Mouse (Mus musculus): ENCODE results near the gene Banp. TPM values are rescaled to one million over a fixed set of nuclear protein-coding genes. Genes with fewer than 3 reads are reported as not detected.

Gene Banp
- total RNA-seq, 1 experiment, result 53.8 TPM

DNA sequence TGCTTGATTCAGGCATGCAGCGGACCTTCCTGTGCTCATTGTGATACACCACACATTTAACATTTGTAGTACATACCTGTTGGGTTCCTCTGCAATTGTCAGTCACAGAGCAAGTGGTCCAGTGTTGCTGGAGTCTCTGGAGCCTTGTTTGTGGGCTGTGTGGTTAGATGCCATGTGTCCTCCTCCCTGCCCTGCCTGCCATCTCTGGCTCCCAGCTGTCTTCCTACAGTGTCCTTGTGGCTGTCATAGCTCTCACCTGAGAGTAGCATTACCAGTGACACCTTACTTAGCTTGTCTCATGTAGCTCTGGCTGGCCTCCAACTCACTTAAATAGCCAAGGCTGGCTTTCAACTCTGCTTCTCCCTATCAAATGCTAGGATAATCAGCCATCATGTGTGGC lies 69.6 kb downstream of the Banp start:
- in situ Hi-C loops (cut with MboI; ENCODE audit: low sequenced_read_pairs in 2 of 2, unreplicated experiment in 2 of 2), result no loop called here
- TF ChIP-seq ZC3H11A (IDR thresholded peaks at IDR 0.05; ENCODE audit: borderline replicate concordance, low read depth, low read length), result no peak
- no peak for TF ChIP-seq HCFC1 (IDR thresholded peaks at IDR 0.05; ENCODE audit: borderline replicate concordance, insufficient read depth, low read length)
- TF ChIP-seq ZNF384 (IDR thresholded peaks at IDR 0.05; ENCODE audit: low read depth, low read length), result no peak
- no peak for TF ChIP-seq CHD2 (IDR thresholded peaks at IDR 0.05; ENCODE audit: low read depth, low read length)
- TF ChIP-seq MAFK (IDR thresholded peaks at IDR 0.05; ENCODE audit: insufficient read depth, low read depth, low read length), result no peak
- Histone ChIP-seq H3K27ac (ENCODE audit: insufficient read depth, low read depth, low read length, poor library complexity, severe bottlenecking) (no peak overlapping the region), H3K4me3 (ENCODE audit: insufficient read depth in 1 of 2, low read depth in 1 of 2, low read length in 2 of 2, poor library complexity in 1 of 2, severe bottlenecking in 1 of 2) (no peak overlapping the region), H3K36me3 (ENCODE audit: control insufficient read depth, insufficient read depth, low read length, poor library complexity, severe bottlenecking) (peaks cover 34% of the 10 kb centered on the region), H3K9me3 (ENCODE audit: control insufficient read depth, insufficient read depth, low read depth, low read length) (no peaks in the 10 kb centered on the region), H3K9ac (ENCODE audit: insufficient read depth, low read depth, low read length, poor library complexity, severe bottlenecking) (no peak overlapping the region), H3K4me1 (ENCODE audit: control insufficient read depth in 2 of 2, insufficient read depth in 2 of 2, low read length in 2 of 2, poor library complexity in 1 of 2) (no peaks in the 10 kb centered on the region)
- DNase-seq (ENCODE audit: low read depth, low spot score), result no peak

GRCm38 (mm10) chr8:122020050-122020771 lies 70.7 kb downstream of the Banp start:
- Histone ChIP-seq H3K4me3 (ENCODE audit: insufficient read depth in 1 of 2, low read depth in 1 of 2, low read length in 2 of 2, poor library complexity in 1 of 2, severe bottlenecking in 1 of 2) (no peak overlapping the region), H3K9ac (ENCODE audit: insufficient read depth, low read depth, low read length, poor library complexity, severe bottlenecking) (no peak overlapping the region), H3K36me3 (ENCODE audit: control insufficient read depth, insufficient read depth, low read length, poor library complexity, severe bottlenecking) (peaks cover 39% of the 10 kb centered on the region), H3K27ac (ENCODE audit: insufficient read depth, low read depth, low read length, poor library complexity, severe bottlenecking) (no peak overlapping the region), H3K9me3 (ENCODE audit: control insufficient read depth, insufficient read depth, low read depth, low read length) (no peaks in the 10 kb centered on the region), H3K4me1 (ENCODE audit: control insufficient read depth in 2 of 2, insufficient read depth in 2 of 2, low read length in 2 of 2, poor library complexity in 1 of 2) (no peaks in the 10 kb centered on the region)
- no peak for TF ChIP-seq MAFK (IDR thresholded peaks at IDR 0.05; ENCODE audit: insufficient read depth, low read depth, low read length)
- no peak for DNase-seq (ENCODE audit: low read depth, low spot score)
- in situ Hi-C loops (cut with MboI; ENCODE audit: low sequenced_read_pairs in 2 of 2, unreplicated experiment in 2 of 2), result no loop called here

DNA sequence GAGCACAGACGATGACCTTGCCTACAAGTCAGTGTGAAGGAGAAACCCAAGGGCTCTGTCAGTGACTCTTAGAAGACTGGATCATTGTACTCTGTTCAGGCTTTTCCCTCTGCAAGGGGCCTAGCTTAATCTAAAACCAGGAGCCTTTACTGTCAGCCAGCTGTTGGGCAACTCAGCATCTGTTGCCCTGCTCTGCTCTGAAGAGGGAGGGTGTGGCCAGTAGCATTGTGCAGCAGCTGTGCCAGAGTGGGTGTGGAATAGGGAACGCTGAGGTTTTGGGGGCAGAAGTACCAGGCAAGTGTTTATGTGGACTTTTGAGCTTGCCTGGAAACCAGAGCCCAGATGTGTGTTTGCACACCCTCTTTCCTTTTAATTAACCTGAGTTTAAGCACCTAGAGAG lies 72.2 kb downstream of the Banp start:
- H3K4me1 ChIP-seq (ENCODE audit: control insufficient read depth in 2 of 2, insufficient read depth in 2 of 2, low read length in 2 of 2, poor library complexity in 1 of 2), result no peaks in the 10 kb centered on the region
- H3K9me3 ChIP-seq (ENCODE audit: control insufficient read depth, insufficient read depth, low read depth, low read length), result no peaks in the 10 kb centered on the region
- in situ Hi-C loops (cut with MboI; ENCODE audit: low sequenced_read_pairs in 2 of 2, unreplicated experiment in 2 of 2), result no loop called here
- no peak for DNase-seq (ENCODE audit: low read depth, low spot score)
- H3K9ac ChIP-seq (ENCODE audit: insufficient read depth, low read depth, low read length, poor library complexity, severe bottlenecking), result no peak overlapping the region
- peaks cover 47% of the 10 kb centered on the region for H3K36me3 ChIP-seq (ENCODE audit: control insufficient read depth, insufficient read depth, low read length, poor library complexity, severe bottlenecking)
- H3K27ac ChIP-seq (ENCODE audit: insufficient read depth, low read depth, low read length, poor library complexity, severe bottlenecking), result no peak overlapping the region
- TF ChIP-seq HCFC1 (IDR thresholded peaks at IDR 0.05; ENCODE audit: borderline replicate concordance, insufficient read depth, low read length) (no peak), MAFK (IDR thresholded peaks at IDR 0.05; ENCODE audit: insufficient read depth, low read depth, low read length) (no peak), ZC3H11A (IDR thresholded peaks at IDR 0.05; ENCODE audit: borderline replicate concordance, low read depth, low read length) (no peak), ZNF384 (IDR thresholded peaks at IDR 0.05; ENCODE audit: low read depth, low read length) (no peak), CHD2 (IDR thresholded peaks at IDR 0.05; ENCODE audit: low read depth, low read length) (no peak)
- H3K4me3 ChIP-seq (ENCODE audit: insufficient read depth in 1 of 2, low read depth in 1 of 2, low read length in 2 of 2, poor library complexity in 1 of 2, severe bottlenecking in 1 of 2), result no peak overlapping the region

GRCm38 (mm10) chr8:122022274-122022673 lies 72.7 kb downstream of the Banp start:
- in situ Hi-C loops (cut with MboI; ENCODE audit: low sequenced_read_pairs in 2 of 2, unreplicated experiment in 2 of 2), result no loop called here
- TF ChIP-seq HCFC1 (IDR thresholded peaks at IDR 0.05; ENCODE audit: borderline replicate concordance, insufficient read depth, low read length) (no peak), ZC3H11A (IDR thresholded peaks at IDR 0.05; ENCODE audit: borderline replicate concordance, low read depth, low read length) (no peak), MAFK (IDR thresholded peaks at IDR 0.05; ENCODE audit: insufficient read depth, low read depth, low read length) (no peak), ZNF384 (IDR thresholded peaks at IDR 0.05; ENCODE audit: low read depth, low read length) (no peak), CHD2 (IDR thresholded peaks at IDR 0.05; ENCODE audit: low read depth, low read length) (no peak)
- no peak overlapping the region for H3K9ac ChIP-seq (ENCODE audit: insufficient read depth, low read depth, low read length, poor library complexity, severe bottlenecking)
- no peak for DNase-seq (ENCODE audit: low read depth, low spot score)
- peaks cover 49% of the 10 kb centered on the region for H3K36me3 ChIP-seq (ENCODE audit: control insufficient read depth, insufficient read depth, low read length, poor library complexity, severe bottlenecking)
- H3K27ac ChIP-seq (ENCODE audit: insufficient read depth, low read depth, low read length, poor library complexity, severe bottlenecking), result no peak overlapping the region
- no peak overlapping the region for H3K4me3 ChIP-seq (ENCODE audit: insufficient read depth in 1 of 2, low read depth in 1 of 2, low read length in 2 of 2, poor library complexity in 1 of 2, severe bottlenecking in 1 of 2)
- H3K9me3 ChIP-seq (ENCODE audit: control insufficient read depth, insufficient read depth, low read depth, low read length), result no peaks in the 10 kb centered on the region
- H3K4me1 ChIP-seq (ENCODE audit: control insufficient read depth in 2 of 2, insufficient read depth in 2 of 2, low read length in 2 of 2, poor library complexity in 1 of 2), result no peaks in the 10 kb centered on the region

DNA sequence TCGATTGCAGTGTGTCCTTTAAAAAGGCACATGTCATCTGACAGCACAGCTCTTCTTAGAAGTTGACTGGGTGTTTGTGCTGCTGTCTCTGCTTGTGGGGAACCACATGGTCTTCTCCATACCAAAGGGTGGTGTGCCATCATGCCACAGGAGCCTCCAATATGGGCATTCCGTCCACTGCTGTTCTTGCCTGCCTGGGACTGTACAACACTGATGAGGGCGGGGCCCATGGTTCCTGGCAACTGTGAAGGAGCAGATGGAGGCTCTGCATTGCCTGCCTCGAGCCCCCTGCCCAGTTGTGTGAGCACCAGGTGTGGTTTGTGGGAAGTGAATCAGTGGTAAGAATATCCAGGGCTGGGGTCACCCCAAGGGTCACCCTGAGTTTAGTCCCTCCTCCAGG lies 73.2 kb downstream of the Banp start:
- Histone ChIP-seq H3K36me3 (ENCODE audit: control insufficient read depth, insufficient read depth, low read length, poor library complexity, severe bottlenecking) (peaks cover 49% of the 10 kb centered on the region), H3K4me1 (ENCODE audit: control insufficient read depth in 2 of 2, insufficient read depth in 2 of 2, low read length in 2 of 2, poor library complexity in 1 of 2) (no peaks in the 10 kb centered on the region), H3K4me3 (ENCODE audit: insufficient read depth in 1 of 2, low read depth in 1 of 2, low read length in 2 of 2, poor library complexity in 1 of 2, severe bottlenecking in 1 of 2) (no peak overlapping the region), H3K9ac (ENCODE audit: insufficient read depth, low read depth, low read length, poor library complexity, severe bottlenecking) (no peak overlapping the region), H3K27ac (ENCODE audit: insufficient read depth, low read depth, low read length, poor library complexity, severe bottlenecking) (no peak overlapping the region), H3K9me3 (ENCODE audit: control insufficient read depth, insufficient read depth, low read depth, low read length) (no peaks in the 10 kb centered on the region)
- DNase-seq (ENCODE audit: low read depth, low spot score), result no peak
- TF ChIP-seq MAFK (IDR thresholded peaks at IDR 0.05; ENCODE audit: insufficient read depth, low read depth, low read length), result no peak
- no peak for TF ChIP-seq ZC3H11A (IDR thresholded peaks at IDR 0.05; ENCODE audit: borderline replicate concordance, low read depth, low read length)
- TF ChIP-seq HCFC1 (IDR thresholded peaks at IDR 0.05; ENCODE audit: borderline replicate concordance, insufficient read depth, low read length), result no peak
- no peak for TF ChIP-seq CHD2 (IDR thresholded peaks at IDR 0.05; ENCODE audit: low read depth, low read length)
- no peak for TF ChIP-seq ZNF384 (IDR thresholded peaks at IDR 0.05; ENCODE audit: low read depth, low read length)
- in situ Hi-C loops (cut with MboI; ENCODE audit: low sequenced_read_pairs in 2 of 2, unreplicated experiment in 2 of 2), result no loop called here
